Mouse (Mus musculus): ENCODE results near the gene Krt75. TPM values are rescaled to one million over a fixed set of nuclear protein-coding genes. Genes with fewer than 3 reads are reported as not detected.

The Krt75 gene
- polyA plus RNA-seq, 1 experiment: not detected

DNA sequence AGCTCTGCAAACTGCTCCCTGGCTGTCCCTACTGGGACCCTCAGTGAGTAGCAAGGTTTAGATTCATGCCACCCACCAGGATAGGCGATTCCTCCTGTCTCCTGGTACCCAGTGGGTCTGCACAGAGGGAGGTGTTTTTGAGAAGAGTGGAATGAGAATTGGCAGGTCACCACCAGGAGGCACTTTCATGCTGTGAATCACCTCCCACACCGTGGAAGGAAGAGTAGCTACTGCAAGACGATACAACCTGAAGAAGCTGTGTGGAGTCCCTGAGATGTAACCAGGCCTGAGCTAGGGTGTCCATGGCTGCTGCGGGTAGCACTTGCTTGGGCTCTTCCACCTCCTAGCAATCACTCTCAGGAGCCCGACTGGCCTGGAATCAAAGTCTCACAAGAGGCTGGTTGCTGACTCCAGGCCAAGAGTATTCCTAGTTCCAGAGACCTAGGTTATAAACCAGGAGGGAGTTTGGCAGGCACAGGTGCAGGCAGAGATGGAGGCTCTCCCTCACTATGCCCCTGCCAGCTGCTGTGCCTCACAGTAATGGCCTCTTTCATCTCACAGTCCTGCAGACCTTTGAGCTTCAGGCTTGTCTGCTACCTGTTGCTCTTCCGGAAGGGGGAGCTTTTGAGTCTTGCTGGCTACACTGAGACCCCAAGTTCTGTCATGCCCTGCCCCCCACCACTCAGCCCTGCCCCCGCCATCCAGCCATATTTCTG is 35.7 kb downstream of the Krt75 start:
- TF ChIP-seq REST (IDR thresholded peaks at IDR 0.05; ENCODE audit: insufficient read depth, insufficient read length): no peak
- TF ChIP-seq MYOG (IDR thresholded peaks at IDR 0.05; ENCODE audit: control insufficient read depth in 1 of 3, insufficient read depth in 1 of 3, insufficient read length in 2 of 3, low read depth in 2 of 3): no peak
- no peak for TF ChIP-seq POLR2AphosphoS2 (IDR thresholded peaks at IDR 0.05; ENCODE audit: insufficient read length, low read depth)
- TF ChIP-seq CEBPB (IDR thresholded peaks at IDR 0.05; ENCODE audit: insufficient read depth, poor library complexity, severe bottlenecking): no peak
- TF ChIP-seq USF1 (IDR thresholded peaks at IDR 0.05; ENCODE audit: low read depth): no peak
- no peak for TF ChIP-seq TCF12 (IDR thresholded peaks at IDR 0.05; ENCODE audit: insufficient read depth, poor library complexity, severe bottlenecking)
- no peak for TF ChIP-seq E2F4 (IDR thresholded peaks at IDR 0.05; ENCODE audit: insufficient read depth)
- TF ChIP-seq TCF3 (IDR thresholded peaks at IDR 0.05; ENCODE audit: insufficient read length, low read depth): no peak
- TF ChIP-seq MAX (IDR thresholded peaks at IDR 0.05; ENCODE audit: low read depth): no peak
- TF ChIP-seq SRF (IDR thresholded peaks at IDR 0.05; ENCODE audit: control insufficient read depth, insufficient read length, low read depth): no peak
- TF ChIP-seq MYOD1 (IDR thresholded peaks at IDR 0.05; ENCODE audit: control insufficient read depth in 1 of 3, insufficient read length in 2 of 3, low read depth in 2 of 3): no peak
- TF ChIP-seq POLR2A (IDR thresholded peaks at IDR 0.05; ENCODE audit: insufficient read length, low read depth): no peak
- H3K27me3 ChIP-seq (ENCODE audit: control insufficient read depth, insufficient read depth, insufficient read length): peaks cover 41% of the 10 kb centered on the region
- H3K4me2 ChIP-seq (ENCODE audit: low read depth): no peak overlapping the region
- H3K79me2 ChIP-seq (ENCODE audit: control insufficient read depth, insufficient read depth): no peaks in the 10 kb centered on the region
- H3K36me3 ChIP-seq (ENCODE audit: control insufficient read depth, insufficient read depth): no peaks in the 10 kb centered on the region
- no peak overlapping the region for H3ac ChIP-seq (ENCODE audit: control insufficient read depth, insufficient read length)
- no peak overlapping the region for H3K4me3 ChIP-seq

- no peak for TF ChIP-seq REST (IDR thresholded peaks at IDR 0.05; ENCODE audit: insufficient read depth, insufficient read length)
- TF ChIP-seq MYOG (IDR thresholded peaks at IDR 0.05; ENCODE audit: control insufficient read depth in 1 of 3, insufficient read depth in 1 of 3, insufficient read length in 2 of 3, low read depth in 2 of 3): no peak
- TF ChIP-seq SRF (IDR thresholded peaks at IDR 0.05; ENCODE audit: control insufficient read depth, insufficient read length, low read depth): no peak
- no peak for TF ChIP-seq CEBPB (IDR thresholded peaks at IDR 0.05; ENCODE audit: insufficient read depth, poor library complexity, severe bottlenecking)
- no peak for TF ChIP-seq POLR2AphosphoS2 (IDR thresholded peaks at IDR 0.05; ENCODE audit: insufficient read length, low read depth)
- TF ChIP-seq E2F4 (IDR thresholded peaks at IDR 0.05; ENCODE audit: insufficient read depth): no peak
- no peak for TF ChIP-seq POLR2A (IDR thresholded peaks at IDR 0.05; ENCODE audit: insufficient read length, low read depth)
- no peak for TF ChIP-seq MAX (IDR thresholded peaks at IDR 0.05; ENCODE audit: low read depth)
- TF ChIP-seq USF1 (IDR thresholded peaks at IDR 0.05; ENCODE audit: low read depth): no peak
- TF ChIP-seq MYOD1 (IDR thresholded peaks at IDR 0.05; ENCODE audit: control insufficient read depth in 1 of 3, insufficient read length in 2 of 3, low read depth in 2 of 3): no peak
- TF ChIP-seq TCF12 (IDR thresholded peaks at IDR 0.05; ENCODE audit: insufficient read depth, poor library complexity, severe bottlenecking): no peak
- no peak for TF ChIP-seq TCF3 (IDR thresholded peaks at IDR 0.05; ENCODE audit: insufficient read length, low read depth)
- Histone ChIP-seq H3K4me2 (ENCODE audit: low read depth) (no peak overlapping the region), H3K27me3 (ENCODE audit: control insufficient read depth, insufficient read depth, insufficient read length) (peaks cover 39% of the 10 kb centered on the region), H3K79me2 (ENCODE audit: control insufficient read depth, insufficient read depth) (no peaks in the 10 kb centered on the region), H3K4me3 (no peak overlapping the region), H3K36me3 (ENCODE audit: control insufficient read depth, insufficient read depth) (no peaks in the 10 kb centered on the region), H3ac (ENCODE audit: control insufficient read depth, insufficient read length) (no peak overlapping the region)
Measured at GRCm38 (mm10) chr15:101536054-101536850, 37.5 kb downstream of the Krt75 start.

DNA sequence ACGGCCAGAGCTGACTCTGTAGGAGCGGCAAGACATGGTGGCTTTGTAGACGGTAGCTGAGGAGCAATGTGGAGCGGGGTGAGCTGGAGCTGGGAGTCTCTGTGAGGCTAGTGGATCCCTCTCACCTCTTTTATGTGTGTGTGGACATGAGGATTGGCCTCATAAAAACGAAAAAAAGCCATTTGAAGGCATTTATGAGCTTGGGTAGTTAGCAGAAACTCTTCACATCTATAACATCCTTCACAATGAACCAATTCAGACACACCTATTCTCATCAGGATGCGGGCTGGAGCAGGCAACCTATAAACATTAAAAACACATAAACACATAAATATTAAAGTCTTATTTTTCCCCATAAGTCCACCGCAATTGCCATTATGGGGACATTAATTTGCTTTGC is 41.0 kb downstream of the Krt75 start, which contains the start of gene Krt84:
TSS of gene Krt84 (minus strand) at position 101 of the 400 bp plus-strand sequence.
- H3K36me3 ChIP-seq (ENCODE audit: control insufficient read depth, insufficient read depth): no peaks in the 10 kb centered on the region
- TF ChIP-seq MYOD1 (IDR thresholded peaks at IDR 0.05; ENCODE audit: control insufficient read depth in 1 of 3, insufficient read length in 2 of 3, low read depth in 2 of 3) (no peak), REST (IDR thresholded peaks at IDR 0.05; ENCODE audit: insufficient read depth, insufficient read length) (no peak), MAX (IDR thresholded peaks at IDR 0.05; ENCODE audit: low read depth) (no peak), TCF3 (IDR thresholded peaks at IDR 0.05; ENCODE audit: insufficient read length, low read depth) (no peak), TCF12 (IDR thresholded peaks at IDR 0.05; ENCODE audit: insufficient read depth, poor library complexity, severe bottlenecking) (no peak), MYOG (IDR thresholded peaks at IDR 0.05; ENCODE audit: control insufficient read depth in 1 of 3, insufficient read depth in 1 of 3, insufficient read length in 2 of 3, low read depth in 2 of 3) (no peak), POLR2AphosphoS2 (IDR thresholded peaks at IDR 0.05; ENCODE audit: insufficient read length, low read depth) (no peak), CEBPB (IDR thresholded peaks at IDR 0.05; ENCODE audit: insufficient read depth, poor library complexity, severe bottlenecking) (no peak), POLR2A (IDR thresholded peaks at IDR 0.05; ENCODE audit: insufficient read length, low read depth) (no peak), USF1 (IDR thresholded peaks at IDR 0.05; ENCODE audit: low read depth) (no peak), E2F4 (IDR thresholded peaks at IDR 0.05; ENCODE audit: insufficient read depth) (no peak), SRF (IDR thresholded peaks at IDR 0.05; ENCODE audit: control insufficient read depth, insufficient read length, low read depth) (no peak)
- H3ac ChIP-seq (ENCODE audit: control insufficient read depth, insufficient read length): no peak within 1 kb of the TSS
- H3K4me2 ChIP-seq (ENCODE audit: low read depth): no peak within 1 kb of the TSS
- H3K4me3 ChIP-seq: no peak within 1 kb of the TSS
- peaks cover 59% of the 10 kb centered on the region for H3K27me3 ChIP-seq (ENCODE audit: control insufficient read depth, insufficient read depth, insufficient read length)
- no peaks in the 10 kb centered on the region for H3K79me2 ChIP-seq (ENCODE audit: control insufficient read depth, insufficient read depth)

- TF ChIP-seq TCF12 (IDR thresholded peaks at IDR 0.05; ENCODE audit: insufficient read depth, poor library complexity, severe bottlenecking): no peak
- TF ChIP-seq MAX (IDR thresholded peaks at IDR 0.05; ENCODE audit: low read depth): no peak
- TF ChIP-seq POLR2A (IDR thresholded peaks at IDR 0.05; ENCODE audit: insufficient read length, low read depth): no peak
- TF ChIP-seq MYOG (IDR thresholded peaks at IDR 0.05; ENCODE audit: control insufficient read depth in 1 of 3, insufficient read depth in 1 of 3, insufficient read length in 2 of 3, low read depth in 2 of 3): no peak
- no peak for TF ChIP-seq USF1 (IDR thresholded peaks at IDR 0.05; ENCODE audit: low read depth)
- no peak for TF ChIP-seq MYOD1 (IDR thresholded peaks at IDR 0.05; ENCODE audit: control insufficient read depth in 1 of 3, insufficient read length in 2 of 3, low read depth in 2 of 3)
- TF ChIP-seq CEBPB (IDR thresholded peaks at IDR 0.05; ENCODE audit: insufficient read depth, poor library complexity, severe bottlenecking): no peak
- no peak for TF ChIP-seq REST (IDR thresholded peaks at IDR 0.05; ENCODE audit: insufficient read depth, insufficient read length)
- no peak for TF ChIP-seq E2F4 (IDR thresholded peaks at IDR 0.05; ENCODE audit: insufficient read depth)
- H3K27me3 ChIP-seq (ENCODE audit: control insufficient read depth, insufficient read depth, insufficient read length): peaks cover 31% of the 10 kb centered on the region
Measured at GRCm38 (mm10) chr15:101522556-101523232, 51.0 kb downstream of the Krt75 start.

More at GRCm38 (mm10) chr15:101522556-101523232, 51.0 kb downstream of the Krt75 start:
- H3ac ChIP-seq (ENCODE audit: control insufficient read depth, insufficient read length): no peak overlapping the region
- H3K4me2 ChIP-seq (ENCODE audit: low read depth): no peak overlapping the region
- H3K4me3 ChIP-seq: no peak overlapping the region
- H3K79me2 ChIP-seq (ENCODE audit: control insufficient read depth, insufficient read depth): no peaks in the 10 kb centered on the region
- no peaks in the 10 kb centered on the region for H3K36me3 ChIP-seq (ENCODE audit: control insufficient read depth, insufficient read depth)
